Mouse (Mus musculus): ENCODE measurements at regions not wholly inside any gene's neighbourhood (a gene's known extent, or its start where the extent isn't known, plus 50 kb on each side); places are given as distances from the start of the nearest gene placed in this dataset.

- no peak for TF ChIP-seq CTCF (conservative IDR thresholded peaks at IDR 0.05)
- DNase-seq (ENCODE audit: low spot score in 2 of 2) = no peak
Observed at GRCm38 (mm10) chr1:142403602-142404001, 1236.9 kb upstream of the B3galt2 start.

DNA sequence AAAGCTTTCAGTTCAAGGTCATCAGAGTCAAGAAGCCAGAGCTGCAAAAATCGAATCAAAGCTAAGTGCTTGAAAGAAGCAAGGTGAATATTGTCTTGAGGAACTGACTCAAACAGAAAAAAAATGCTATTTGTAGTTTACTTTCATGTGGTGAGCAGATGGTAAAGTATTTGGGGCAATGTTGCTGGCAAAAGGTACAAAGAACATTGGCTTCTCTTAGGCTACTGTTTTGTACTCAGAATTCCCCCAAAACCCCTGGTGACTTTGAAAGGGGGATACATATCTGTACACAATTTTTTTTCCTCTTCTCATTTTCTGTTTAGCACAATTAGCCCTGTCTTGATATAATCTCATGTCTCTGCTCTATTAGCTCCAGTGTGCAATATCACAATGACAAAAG, 1217.8 kb upstream of the B3galt2 start:
- TF ChIP-seq CTCF (conservative IDR thresholded peaks at IDR 0.05) = no peak
- no peak overlapping the region for H3K4me3 ChIP-seq
- peak overlapping the region; percentile 69 for H3K27ac ChIP-seq
- DNase-seq (ENCODE audit: low spot score in 2 of 2) = no peak

More at GRCm38 (mm10) chr1:142403602-142404001, 1236.9 kb upstream of the B3galt2 start:
- Histone ChIP-seq H3K27ac (no peak overlapping the region), H3K4me3 (no peak overlapping the region)

GRCm38 (mm10) chr1:142433300-142433699, 1207.2 kb upstream of the B3galt2 start:
- no peak for DNase-seq (ENCODE audit: low spot score in 2 of 2)
- Histone ChIP-seq H3K27ac (no peak overlapping the region), H3K4me3 (no peak overlapping the region)
- TF ChIP-seq CTCF (conservative IDR thresholded peaks at IDR 0.05) = no peak

DNA sequence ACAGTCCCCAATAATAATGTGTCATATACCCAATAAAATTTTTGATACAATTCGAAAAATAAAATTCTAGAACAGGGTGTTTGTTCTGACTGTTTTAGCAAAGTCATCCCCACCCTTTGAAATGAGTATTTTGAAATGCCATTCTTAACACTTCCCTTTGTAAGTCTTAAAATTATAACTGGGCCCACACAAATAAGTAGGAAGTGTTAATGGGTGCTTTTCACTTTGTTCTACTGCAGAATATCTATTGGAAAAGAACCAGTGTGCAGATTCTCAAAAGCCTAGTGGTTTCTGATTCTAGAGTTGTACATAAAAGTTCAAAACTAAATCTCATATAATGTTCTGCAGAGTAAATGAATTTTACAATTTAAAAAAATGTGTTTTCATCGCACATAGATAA, 1198.9 kb upstream of the B3galt2 start:
- Histone ChIP-seq H3K4me3 (no peak overlapping the region), H3K27ac (no peak overlapping the region)
- no peak for DNase-seq (ENCODE audit: low spot score in 2 of 2)
- no peak for TF ChIP-seq CTCF (conservative IDR thresholded peaks at IDR 0.05)

DNA sequence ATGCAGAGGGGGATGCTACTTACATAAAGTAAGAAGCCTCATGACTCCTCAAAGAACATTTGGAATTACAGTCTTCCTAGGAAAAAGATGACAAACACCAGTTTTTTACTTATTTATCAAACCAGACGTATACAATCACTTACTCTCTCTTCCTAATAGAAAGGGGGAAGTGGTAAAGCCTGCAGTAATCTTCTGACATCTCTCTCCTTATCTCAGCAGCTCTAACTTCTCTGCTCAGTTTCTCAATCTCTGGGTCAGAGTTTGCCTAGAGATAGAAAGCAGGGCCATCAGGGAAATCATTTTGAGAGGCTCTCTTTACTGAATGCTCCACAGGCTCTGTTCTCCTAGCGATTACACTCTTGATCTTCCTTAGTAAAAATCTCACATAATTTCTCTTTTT, 1172.2 kb upstream of the B3galt2 start:
- no peak for TF ChIP-seq CTCF (conservative IDR thresholded peaks at IDR 0.05)
- H3K4me3 ChIP-seq = no peak overlapping the region
- DNase-seq (ENCODE audit: low spot score in 2 of 2) = no peak
- H3K27ac ChIP-seq = no peak overlapping the region

DNA sequence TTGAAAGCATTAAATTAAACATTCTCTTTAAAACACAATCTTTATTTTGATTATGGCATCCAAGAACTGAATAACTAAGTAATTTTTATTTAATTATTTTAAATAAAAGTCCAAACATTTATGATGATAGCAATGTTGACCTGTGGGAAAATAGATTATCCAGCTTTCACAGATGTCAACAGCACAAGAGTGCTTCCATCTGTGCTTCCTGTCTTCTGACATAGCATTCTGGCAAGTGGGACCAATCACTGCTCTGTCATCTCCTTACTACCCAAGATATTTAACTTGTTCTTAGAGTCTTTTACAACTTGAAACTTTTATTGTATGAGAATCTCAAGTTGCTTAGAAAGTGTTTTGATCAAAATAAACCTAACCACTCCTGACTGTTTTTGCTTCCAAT, 1170.3 kb upstream of the B3galt2 start:
- TF ChIP-seq CTCF (conservative IDR thresholded peaks at IDR 0.05) = no peak
- DNase-seq (ENCODE audit: low spot score in 2 of 2) = no peak
- no peak overlapping the region for H3K27ac ChIP-seq
- H3K4me3 ChIP-seq = no peak overlapping the region
